Mouse (Mus musculus) B cell, adult 2 months (primary cell): ENCODE data around the gene Fmnl2.

Experiments
- DNase-seq, 2 experiments: peaks; one replicate each; pipeline ENCODE4 v3.0.0; 2022

The Fmnl2 gene

GRCm38 (mm10) chr2:52864635-52865034, 7.0 kb downstream of the Fmnl2 start:
- DNase-seq, result no peak

- DNase-seq, result no peak
Measured at GRCm38 (mm10) chr2:52866151-52866550, 8.5 kb downstream of the Fmnl2 start.

- no peak for DNase-seq
Measured at GRCm38 (mm10) chr2:52867781-52868180, 10.1 kb downstream of the Fmnl2 start.

- DNase-seq, result no peak
Measured at GRCm38 (mm10) chr2:52868181-52868580, 10.5 kb downstream of the Fmnl2 start.

- no peak for DNase-seq
Measured at GRCm38 (mm10) chr2:52872636-52873035, 15.0 kb downstream of the Fmnl2 start.

GRCm38 (mm10) chr2:52873276-52874063, 15.8 kb downstream of the Fmnl2 start:
- no peak for DNase-seq

GRCm38 (mm10) chr2:52874721-52875120, 17.1 kb downstream of the Fmnl2 start:
- DNase-seq, result no peak

- no peak for DNase-seq
Measured at GRCm38 (mm10) chr2:52875801-52876200, 18.1 kb downstream of the Fmnl2 start.

- DNase-seq, result no peak
Measured at GRCm38 (mm10) chr2:52883401-52883800, 25.7 kb downstream of the Fmnl2 start.

GRCm38 (mm10) chr2:52884082-52884481, 26.4 kb downstream of the Fmnl2 start:
- no peak for DNase-seq

- DNase-seq, result no peak
Measured at GRCm38 (mm10) chr2:52885071-52885470, 27.4 kb downstream of the Fmnl2 start.

- DNase-seq, result no peak
Measured at GRCm38 (mm10) chr2:52887281-52887680, 29.6 kb downstream of the Fmnl2 start.

GRCm38 (mm10) chr2:52891115-52891514, 33.5 kb downstream of the Fmnl2 start:
- DNase-seq, result no peak

- no peak for DNase-seq
Measured at GRCm38 (mm10) chr2:52891744-52892143, 34.1 kb downstream of the Fmnl2 start.

GRCm38 (mm10) chr2:52894983-52895621, 37.4 kb downstream of the Fmnl2 start:
- DNase-seq, result no peak

GRCm38 (mm10) chr2:52896995-52897394, 39.3 kb downstream of the Fmnl2 start:
- no peak for DNase-seq

GRCm38 (mm10) chr2:52900780-52901179, 43.1 kb downstream of the Fmnl2 start:
- DNase-seq, result no peak

- no peak for DNase-seq
Measured at GRCm38 (mm10) chr2:52901300-52902013, 43.8 kb downstream of the Fmnl2 start.

GRCm38 (mm10) chr2:52902456-52902855, 44.8 kb downstream of the Fmnl2 start:
- no peak for DNase-seq

- no peak for DNase-seq
Measured at GRCm38 (mm10) chr2:52903228-52903963, 45.7 kb downstream of the Fmnl2 start.

GRCm38 (mm10) chr2:52904526-52904925, 46.9 kb downstream of the Fmnl2 start:
- no peak for DNase-seq

- no peak for DNase-seq
Measured at GRCm38 (mm10) chr2:52913311-52913710, 55.7 kb downstream of the Fmnl2 start.

- no peak for DNase-seq
Measured at GRCm38 (mm10) chr2:52913746-52914145, 56.1 kb downstream of the Fmnl2 start.
